Mouse (Mus musculus): ENCODE measurements around the gene Zfp219. TPM values are rescaled to one million over a fixed set of nuclear protein-coding genes. Genes with fewer than 3 reads are reported as not detected.
"Not testable (repeated sequence)": the region's sequence is repeated elsewhere in the genome, so short reads cannot be mapped to it uniquely, and the experiment has no call there.

Gene Zfp219
- 21.9 and 27.3 TPM in 2 replicates for polyA plus RNA-seq (2012; ENCODE audit: insufficient read depth, insufficient read length, missing spikeins)

DNA sequence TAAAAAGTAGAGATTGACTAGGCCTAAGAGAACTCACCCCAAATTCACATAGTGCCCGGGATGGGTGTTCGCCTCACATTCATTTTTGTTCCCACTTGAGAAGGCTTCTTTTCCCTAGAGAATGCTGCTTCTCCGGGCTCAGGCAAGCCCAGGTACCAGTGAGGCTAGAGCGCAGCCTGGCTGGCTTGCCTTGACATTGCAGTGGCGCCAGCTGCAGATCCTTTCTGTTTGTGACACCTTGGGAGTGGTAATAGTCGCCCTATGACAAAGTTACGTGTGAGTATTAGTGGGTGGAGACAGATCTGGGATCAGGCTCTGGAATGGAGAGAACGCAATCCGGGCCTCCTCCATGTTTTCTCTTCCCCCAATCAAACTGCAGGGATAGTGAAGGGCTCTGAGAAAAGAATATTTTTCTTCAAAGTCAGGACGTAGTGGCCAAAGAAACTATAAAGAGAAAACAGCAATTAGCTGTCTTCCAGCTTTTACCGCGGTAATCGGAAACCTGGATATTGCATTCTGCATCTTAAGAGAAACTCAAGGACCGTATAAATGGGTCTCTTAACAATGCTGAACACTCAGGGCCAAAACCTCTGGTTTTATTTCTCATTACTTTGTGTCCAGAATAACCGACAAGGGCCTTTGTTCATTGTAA, at the start of gene Zfp219:
Zfp219 (minus strand) TSS at position 248 of the 652 bp plus-strand sequence.
- peak within 1 kb of the TSS; percentile 83 for H3K27ac ChIP-seq (replicated peaks; ENCODE audit: low read depth, low read length)

DNA sequence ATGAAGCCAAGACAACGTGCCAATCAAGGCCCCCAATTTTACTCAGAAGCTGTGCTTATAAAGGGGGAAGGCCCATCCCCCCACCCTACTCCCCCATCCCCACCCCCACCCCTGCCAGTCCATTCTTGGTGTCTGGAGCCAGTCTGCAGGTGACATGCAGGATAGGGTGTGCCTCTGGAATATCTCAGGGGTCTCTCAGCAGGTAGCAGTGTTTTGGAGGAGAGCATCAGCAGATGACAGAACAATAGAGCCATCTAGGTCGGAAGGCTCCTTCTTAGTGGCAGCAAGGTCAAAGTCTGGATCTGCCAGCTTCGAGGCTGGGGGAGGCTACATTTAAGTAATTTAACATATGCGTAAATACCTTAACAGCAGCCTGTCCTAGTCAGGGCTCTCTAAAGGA, 45.6 kb upstream of the Zfp219 start:
- no peaks in the 10 kb centered on the region for H3K4me1 ChIP-seq (ENCODE audit: control insufficient read depth, insufficient read depth, insufficient read length, low read length)
- no peak overlapping the region for H3K4me3 ChIP-seq (ENCODE audit: insufficient read depth, low read depth, low read length)
- H3K27ac ChIP-seq (replicated peaks; ENCODE audit: low read depth, low read length), result no peak overlapping the region

More for the DNA sequence above, at the start of gene Zfp219:
- peak within 1 kb of the TSS; percentile 76 for H3K4me3 ChIP-seq (ENCODE audit: insufficient read depth, low read depth, low read length)
- peaks cover 17% of the 10 kb centered on the region; the same call in 1 of the 2 replicates for H3K4me1 ChIP-seq (ENCODE audit: control insufficient read depth, insufficient read depth, insufficient read length, low read length)

DNA sequence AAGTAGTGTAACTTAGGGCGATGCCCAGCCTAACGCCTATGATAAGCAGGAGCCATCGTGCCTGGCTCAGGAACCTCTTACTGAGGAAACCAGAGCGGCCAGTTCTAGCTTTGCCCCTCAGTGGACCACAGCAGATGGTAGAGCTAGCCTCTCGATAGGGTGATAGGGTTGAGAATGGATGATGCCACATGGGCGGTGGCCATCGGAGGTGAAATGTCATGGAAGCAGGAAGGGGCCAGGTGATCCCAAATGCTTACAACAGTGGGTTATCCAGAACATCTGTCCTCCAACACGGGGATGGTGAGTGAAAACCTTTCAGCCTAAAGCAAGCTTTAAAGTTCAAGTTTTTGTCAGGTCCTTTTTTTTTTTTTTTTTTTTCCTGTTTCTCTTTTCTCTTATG, 41.3 kb upstream of the Zfp219 start:
- Histone ChIP-seq H3K4me3 (ENCODE audit: insufficient read depth, low read depth, low read length) (no peak overlapping the region), H3K4me1 (ENCODE audit: control insufficient read depth, insufficient read depth, insufficient read length, low read length) (0 out of 2 replicates have a peak, but pooled peaks cover 2% of the 10 kb centered on the region), H3K27ac (replicated peaks; ENCODE audit: low read depth, low read length) (no peak overlapping the region)

DNA sequence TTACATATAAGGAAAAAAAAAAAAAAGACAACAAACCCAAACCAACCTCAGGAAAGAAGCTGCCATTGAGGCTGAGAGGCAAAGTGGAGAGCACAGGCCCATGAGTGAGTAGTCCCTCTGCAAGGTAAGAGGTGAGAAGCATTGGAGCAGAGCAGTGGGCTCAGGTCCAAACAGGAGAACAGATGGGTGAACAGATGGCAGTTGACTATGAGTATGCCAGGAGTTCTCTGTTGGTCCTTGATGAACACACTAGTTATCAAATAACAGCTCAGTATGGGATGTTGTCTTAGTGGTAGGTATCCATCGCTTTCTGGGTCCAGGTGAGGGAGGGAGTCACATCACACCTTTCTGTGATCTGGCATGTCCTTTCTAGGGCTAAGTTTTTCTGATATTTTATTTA, 40.3 kb upstream of the Zfp219 start:
- Histone ChIP-seq H3K4me1 (ENCODE audit: control insufficient read depth, insufficient read depth, insufficient read length, low read length) (0 out of 2 replicates have a peak, but pooled peaks cover 2% of the 10 kb centered on the region), H3K27ac (replicated peaks; ENCODE audit: low read depth, low read length) (no peak overlapping the region), H3K4me3 (ENCODE audit: insufficient read depth, low read depth, low read length) (no peak overlapping the region)

DNA sequence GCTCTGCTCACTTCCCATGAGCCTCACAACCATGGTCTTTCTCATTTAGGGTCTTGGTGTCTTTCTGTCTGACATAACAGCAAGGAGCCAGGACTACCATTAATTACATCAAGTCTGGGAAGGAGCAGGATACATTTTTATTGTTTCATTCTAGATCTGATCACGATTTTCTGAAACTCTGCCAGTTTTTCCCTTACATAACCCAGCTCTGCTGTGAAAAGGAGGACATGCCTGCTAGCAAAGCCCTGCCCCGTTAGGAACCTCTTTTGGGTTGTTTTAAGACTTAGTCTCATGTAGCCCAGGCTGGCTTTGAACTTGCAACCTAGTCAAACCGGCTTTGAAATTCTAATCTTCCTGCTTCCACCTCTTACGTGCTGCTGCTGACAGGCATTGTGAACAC, 39.4 kb upstream of the Zfp219 start:
- H3K4me3 ChIP-seq (ENCODE audit: insufficient read depth, low read depth, low read length), result no peak overlapping the region
- no peak overlapping the region for H3K27ac ChIP-seq (replicated peaks; ENCODE audit: low read depth, low read length)
- H3K4me1 ChIP-seq (ENCODE audit: control insufficient read depth, insufficient read depth, insufficient read length, low read length), result 0 out of 2 replicates have a peak, but pooled peaks cover 2% of the 10 kb centered on the region

DNA sequence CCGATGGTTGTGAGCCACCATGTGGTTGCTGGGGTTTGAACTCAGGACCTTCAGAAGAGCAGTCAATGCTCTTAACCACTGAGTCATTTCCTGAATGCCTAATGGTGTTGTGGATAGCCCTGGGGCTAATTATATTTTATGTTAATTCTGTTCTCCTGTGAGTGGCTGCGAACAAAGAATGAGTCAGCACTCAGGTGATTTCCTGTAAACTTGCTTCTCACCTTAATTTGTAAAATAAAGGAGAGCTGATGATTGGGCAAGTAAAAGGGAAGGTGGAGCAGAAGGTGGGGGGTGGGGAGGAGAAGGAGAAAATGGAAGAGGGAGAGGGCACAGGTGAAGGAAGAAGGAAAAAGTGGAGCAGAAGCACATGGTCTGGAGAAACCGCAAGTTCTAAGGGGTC, 32.2 kb upstream of the Zfp219 start:
- H3K4me3 ChIP-seq (ENCODE audit: insufficient read depth, low read depth, low read length); H3K27ac ChIP-seq (replicated peaks; ENCODE audit: low read depth, low read length); H3K4me1 ChIP-seq (ENCODE audit: control insufficient read depth, insufficient read depth, insufficient read length, low read length): not testable (repeated sequence)

DNA sequence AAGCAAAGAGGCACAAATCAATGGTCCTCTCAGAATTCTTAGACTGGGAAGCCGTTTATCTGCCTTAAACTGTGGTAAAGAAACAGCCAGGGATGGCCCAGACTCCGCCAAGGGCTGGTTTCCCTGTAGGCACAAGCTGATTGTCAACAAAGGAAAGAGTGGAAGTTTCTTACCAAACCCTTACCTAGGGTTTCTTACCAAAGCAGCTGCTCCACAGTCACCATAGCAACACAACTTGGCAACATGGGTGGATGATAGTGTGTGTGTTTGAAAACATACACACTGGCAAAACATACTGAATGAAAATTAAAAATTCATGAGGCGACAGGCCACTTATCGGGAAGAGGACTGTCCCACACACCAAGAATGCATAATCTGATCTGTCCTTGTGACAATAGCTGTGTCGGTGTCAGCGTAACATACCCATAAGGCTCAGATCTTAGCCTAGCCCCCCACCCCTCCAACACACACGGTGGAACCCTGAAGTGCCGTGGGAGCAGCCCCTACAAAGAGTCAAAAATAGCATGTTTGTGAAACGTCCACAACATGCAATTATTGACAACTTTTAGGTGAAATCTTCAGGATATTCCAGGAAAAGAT, 25.5 kb upstream of the Zfp219 start:
- Histone ChIP-seq H3K4me1 (ENCODE audit: control insufficient read depth, insufficient read depth, insufficient read length, low read length) (peaks cover 3% of the 10 kb centered on the region; the same call in 1 of the 2 replicates), H3K4me3 (ENCODE audit: insufficient read depth, low read depth, low read length) (no peak overlapping the region)

DNA sequence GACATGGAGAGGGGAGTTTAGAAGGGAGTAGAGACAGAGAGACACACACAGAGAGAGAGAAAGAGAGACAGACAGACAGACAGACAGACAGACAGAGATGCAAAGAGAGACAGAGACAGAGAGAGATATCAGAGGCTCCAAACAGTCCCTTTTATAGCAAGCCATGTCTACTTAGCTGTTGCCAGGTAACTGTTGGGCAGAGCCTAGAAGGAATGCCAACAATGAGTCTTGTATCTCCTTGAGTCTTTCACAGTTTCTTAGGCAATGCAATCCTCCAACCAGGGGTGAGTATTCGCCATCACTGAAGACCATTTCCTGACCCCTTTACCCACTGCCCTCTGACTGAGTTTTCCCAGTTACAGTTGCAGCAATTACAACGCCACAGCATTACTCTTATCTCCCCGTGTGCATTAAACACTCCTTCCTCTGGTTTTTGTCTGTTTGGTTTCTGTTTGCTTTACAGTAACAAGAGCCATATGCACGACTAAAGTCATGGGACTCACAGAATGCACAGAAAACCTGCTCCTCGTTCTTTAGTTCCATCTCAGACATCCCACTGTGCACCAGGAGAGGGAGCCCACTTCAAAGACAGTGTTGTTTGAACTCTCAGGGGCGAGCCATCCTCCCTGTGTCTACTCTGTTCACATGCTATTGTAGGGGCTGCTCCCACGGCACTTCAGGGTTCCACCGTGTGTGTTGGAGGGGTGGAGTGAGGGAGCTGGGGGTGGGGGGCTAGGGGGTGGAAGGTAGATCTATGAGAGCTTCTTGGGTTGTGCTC, 24.6 kb upstream of the Zfp219 start:
- no peak overlapping the region for H3K4me3 ChIP-seq (ENCODE audit: insufficient read depth, low read depth, low read length)
- no peak overlapping the region for H3K27ac ChIP-seq (replicated peaks; ENCODE audit: low read depth, low read length)

More for the DNA sequence above, 25.5 kb upstream of the Zfp219 start:
- no peak overlapping the region for H3K27ac ChIP-seq (replicated peaks; ENCODE audit: low read depth, low read length)

DNA sequence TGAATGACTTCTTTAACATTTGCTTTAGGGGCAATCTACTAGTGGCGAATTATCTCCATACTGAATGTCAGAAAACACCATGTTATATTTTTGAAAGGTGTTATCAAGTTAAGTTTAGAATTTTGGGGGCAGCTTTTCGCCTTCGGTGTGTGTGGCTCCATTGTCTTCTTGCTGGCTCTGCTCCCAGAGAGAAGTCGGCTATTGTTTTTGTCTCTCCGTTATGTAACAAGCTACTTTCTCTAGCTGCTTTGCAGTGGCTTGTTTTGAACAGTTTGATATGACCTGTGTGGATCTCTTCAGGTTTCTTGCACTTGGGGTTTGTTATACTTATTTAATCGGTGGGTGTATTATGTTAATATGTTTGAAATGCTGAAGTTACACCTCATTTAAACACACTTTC, 22.9 kb upstream of the Zfp219 start:
- peaks cover 3% of the 10 kb centered on the region; the same call in 1 of the 2 replicates for H3K4me1 ChIP-seq (ENCODE audit: control insufficient read depth, insufficient read depth, insufficient read length, low read length)
- no peak overlapping the region for H3K4me3 ChIP-seq (ENCODE audit: insufficient read depth, low read depth, low read length)
- no peak overlapping the region for H3K27ac ChIP-seq (replicated peaks; ENCODE audit: low read depth, low read length)

More for the DNA sequence above, 24.6 kb upstream of the Zfp219 start:
- H3K4me1 ChIP-seq (ENCODE audit: control insufficient read depth, insufficient read depth, insufficient read length, low read length), result peaks cover 3% of the 10 kb centered on the region; the same call in 1 of the 2 replicates

DNA sequence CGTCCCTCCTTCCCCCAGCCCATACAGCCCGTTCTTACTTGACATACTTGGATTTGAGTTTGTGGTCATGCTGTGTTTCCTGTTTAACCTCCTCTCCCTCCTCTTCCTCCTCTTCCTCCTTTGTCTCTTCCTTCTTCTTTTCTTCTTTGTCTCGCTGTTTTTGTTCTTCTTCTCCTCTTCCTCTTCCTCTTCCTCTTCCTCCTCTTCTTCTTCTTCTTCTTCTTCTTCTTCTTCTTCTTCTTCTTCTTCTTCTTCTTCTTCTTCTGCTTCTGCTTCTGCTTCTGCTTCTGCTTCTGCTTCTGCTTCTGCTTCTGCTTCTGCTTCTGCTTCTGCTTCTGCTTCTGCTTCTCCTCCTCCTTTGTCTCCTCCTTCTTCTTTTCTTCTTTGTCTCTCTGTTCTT, 21.8 kb upstream of the Zfp219 start, which contains the start of gene Olfr221:
Olfr221 (minus strand) TSS at position 101 of the 400 bp plus-strand sequence.
- H3K27ac ChIP-seq (replicated peaks; ENCODE audit: low read depth, low read length), result not testable (repeated sequence)

DNA sequence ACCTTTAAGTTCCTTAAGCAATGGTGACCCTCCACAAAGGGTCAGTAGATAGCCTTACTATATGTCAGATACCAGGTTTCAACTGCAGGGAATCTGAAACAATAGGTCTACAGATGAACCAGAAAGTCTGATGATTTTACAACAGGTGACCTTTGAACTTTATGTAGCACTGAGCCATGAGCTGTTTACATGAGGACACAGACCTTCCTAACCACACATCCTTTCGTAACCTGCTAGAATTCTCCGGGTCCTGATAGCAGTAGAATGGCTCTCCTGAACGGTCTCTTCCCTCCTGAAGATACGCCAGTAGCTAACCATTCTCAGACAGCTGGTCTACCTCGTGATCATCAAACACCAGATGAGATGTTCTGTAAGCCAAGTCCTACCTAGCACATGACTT, 18.8 kb upstream of the Zfp219 start:
- Histone ChIP-seq H3K27ac (replicated peaks; ENCODE audit: low read depth, low read length) (no peak overlapping the region), H3K4me1 (ENCODE audit: control insufficient read depth, insufficient read depth, insufficient read length, low read length) (no peaks in the 10 kb centered on the region), H3K4me3 (ENCODE audit: insufficient read depth, low read depth, low read length) (no peak overlapping the region)

More for the DNA sequence above, 21.8 kb upstream of the Zfp219 start, which contains the start of gene Olfr221:
- H3K4me1 ChIP-seq (ENCODE audit: control insufficient read depth, insufficient read depth, insufficient read length, low read length); H3K4me3 ChIP-seq (ENCODE audit: insufficient read depth, low read depth, low read length): not testable (repeated sequence)

DNA sequence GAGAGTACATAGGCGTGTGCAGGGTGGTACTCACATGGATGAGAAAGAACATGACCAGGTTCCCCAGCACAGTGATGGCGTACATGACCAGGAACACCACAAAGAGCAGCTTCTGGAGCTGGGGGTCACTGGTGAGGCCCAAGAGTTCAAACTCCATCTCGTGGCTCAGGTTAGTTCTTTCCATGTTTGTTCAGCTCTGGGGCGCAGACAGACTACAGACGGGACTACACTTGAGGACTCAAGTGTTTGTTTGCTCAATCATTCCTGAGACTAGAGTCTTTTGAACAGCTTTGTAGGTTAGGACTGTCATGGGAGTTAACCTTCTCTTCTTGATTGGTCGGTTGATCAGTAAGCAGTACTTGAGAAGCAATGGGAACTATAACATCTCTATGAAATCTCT, 15.4 kb upstream of the Zfp219 start:
- H3K27ac ChIP-seq (replicated peaks; ENCODE audit: low read depth, low read length), result no peak overlapping the region
- no peak overlapping the region for H3K4me3 ChIP-seq (ENCODE audit: insufficient read depth, low read depth, low read length)
- no peaks in the 10 kb centered on the region for H3K4me1 ChIP-seq (ENCODE audit: control insufficient read depth, insufficient read depth, insufficient read length, low read length)

DNA sequence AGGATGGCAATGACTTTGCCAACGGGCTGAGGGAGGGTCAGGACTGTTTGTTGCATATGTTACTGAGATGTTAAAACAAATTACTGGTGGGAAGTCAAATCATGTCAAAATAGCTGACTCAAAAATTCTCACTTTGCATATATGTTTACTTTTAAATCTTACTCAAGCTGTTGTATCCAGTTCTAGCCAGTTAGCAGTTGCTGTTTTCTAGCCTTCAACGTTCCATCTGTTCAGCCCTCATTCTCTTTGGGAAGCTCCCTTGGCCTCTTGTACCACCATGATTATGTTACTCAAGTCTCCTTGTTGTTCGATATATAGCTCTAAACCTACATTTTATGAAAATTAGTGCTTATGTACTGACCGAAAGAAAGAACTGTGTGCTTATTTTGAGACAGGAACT, 5.8 kb upstream of the Zfp219 start:
- Histone ChIP-seq H3K4me1 (ENCODE audit: control insufficient read depth, insufficient read depth, insufficient read length, low read length) (peaks cover 6% of the 10 kb centered on the region; the same call in 1 of the 2 replicates), H3K27ac (replicated peaks; ENCODE audit: low read depth, low read length) (no peak overlapping the region), H3K4me3 (ENCODE audit: insufficient read depth, low read depth, low read length) (no peak overlapping the region)

DNA sequence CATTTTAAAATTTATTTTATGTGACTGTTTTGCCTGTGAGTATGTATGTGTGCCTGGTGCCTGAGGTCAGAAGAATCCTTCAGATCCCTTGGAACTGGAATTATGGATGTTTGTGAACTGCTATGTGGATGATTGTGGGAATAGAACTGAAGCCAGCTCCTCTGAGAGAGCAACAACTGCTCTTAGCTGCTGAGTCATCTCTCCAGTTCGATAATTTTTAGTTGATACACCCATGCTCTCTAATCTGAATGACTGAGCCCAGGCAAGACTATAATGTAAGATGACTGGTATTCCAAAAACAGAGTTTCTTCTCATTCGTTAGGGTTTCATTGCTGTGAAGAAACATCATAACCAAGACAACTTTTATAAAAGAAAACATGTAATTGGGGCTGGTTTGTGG, 3.6 kb upstream of the Zfp219 start:
- Histone ChIP-seq H3K4me3 (ENCODE audit: insufficient read depth, low read depth, low read length) (no peak overlapping the region), H3K4me1 (ENCODE audit: control insufficient read depth, insufficient read depth, insufficient read length, low read length) (peaks cover 6% of the 10 kb centered on the region; the same call in 1 of the 2 replicates), H3K27ac (replicated peaks; ENCODE audit: low read depth, low read length) (no peak overlapping the region)
